38 mouse cellular contexts compared by ENCODE assay signal in the genomic region with DNA sequence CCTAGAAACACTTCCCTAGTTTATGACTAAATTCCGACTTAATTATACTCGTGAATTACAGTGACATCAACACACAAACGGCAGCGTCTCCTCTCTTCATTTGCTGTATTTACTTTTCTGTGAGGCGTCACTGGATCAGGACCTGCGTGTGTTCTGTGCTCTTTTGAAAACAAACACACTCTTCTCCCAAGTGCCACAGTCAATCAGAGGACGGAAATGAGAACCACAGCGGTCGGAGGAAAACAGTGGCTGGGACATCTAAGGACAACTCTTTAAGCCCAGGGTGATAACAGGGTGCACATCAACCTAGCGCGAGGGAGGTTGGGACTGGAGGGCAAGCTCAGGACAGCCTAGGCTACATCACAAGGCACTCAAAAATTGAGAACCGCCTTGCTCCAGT. TPM values are rescaled to one million over a fixed set of nuclear protein-coding genes. Genes with fewer than 3 reads are reported as not detected.
DNase-seq lines count a peak whose midpoint lies in the region; ATAC-seq lines count a peak whose summit lies in the region.
"Had no signal": no experiment of that assay in that cellular context is flagged by ENCODE, and none has a peak within 500 bp of the region (broad histone marks: within the 10 kb centered on the region; RNA-seq: fewer than 3 reads in every experiment).

No protein-coding gene starts in this region.

- peaks cover 8% of the 10 kb centered on the region for H3K4me1 ChIP-seq in heart, embryonic 10.5 days
- peaks cover 6% of the 10 kb centered on the region for H3K4me1 ChIP-seq in kidney, embryonic 16.5 days (ENCODE audit: insufficient read depth, low read length)
- H3K4me1 ChIP-seq: embryonic facial prominence, embryonic 15.5 days; stomach, embryonic 15.5 days had no signal

- H3K9me3 ChIP-seq in heart, embryonic 10.5 days: no peaks in the 10 kb centered on the region
- no peaks in the 10 kb centered on the region for H3K9me3 ChIP-seq in kidney, embryonic 16.5 days (ENCODE audit: low read length)
- H3K9me3 ChIP-seq: embryonic facial prominence, embryonic 10.5 days; embryonic facial prominence, embryonic 15.5 days; liver, embryonic 12.5 days; stomach, embryonic 15.5 days had no signal

- H3K9ac ChIP-seq in kidney, embryonic 16.5 days (replicated peaks; ENCODE audit: low read length): no peak overlapping the region
- H3K9ac ChIP-seq: embryonic facial prominence, embryonic 15.5 days; hindbrain, embryonic 14.5 days; liver, embryonic 12.5 days; liver, postnatal 0 days; stomach, embryonic 15.5 days had no signal

- peak; percentile 61 for DNase-seq in heart, embryonic 10.5 days (ENCODE audit: low spot score)
- no peak for DNase-seq in heart, adult 18-20 months
- peak; percentile 18 for DNase-seq in kidney, postnatal 10 days
- DNase-seq in induced T-regulatory cell, adult 2 months (ENCODE audit: low read depth): peak; percentile 68
- DNase-seq in adrenal gland, postnatal 36 days: no peak
- DNase-seq in adrenal gland, postnatal 10 days: no peak
- DNase-seq: adrenal gland, postnatal 25 days; cerebellum, adult 2 months; cerebellum, postnatal 14 days; gastrocnemius, postnatal 25 days; heart, adult 2 months; kidney, adult 8-10 months; left cerebral cortex, postnatal 4 days; liver, postnatal 0 days; midbrain, embryonic 14.5 days; right cerebral cortex, postnatal 25 days had no signal

- H3K36me3 ChIP-seq in heart, embryonic 10.5 days: no peaks in the 10 kb centered on the region
- no peaks in the 10 kb centered on the region for H3K36me3 ChIP-seq in kidney, embryonic 16.5 days (ENCODE audit: insufficient read depth, low read length)
- H3K36me3 ChIP-seq: embryonic facial prominence, embryonic 10.5 days; embryonic facial prominence, embryonic 15.5 days; liver, embryonic 12.5 days; stomach, embryonic 15.5 days had no signal

- H3K27ac ChIP-seq in heart, embryonic 10.5 days: no peak overlapping the region
- H3K27ac ChIP-seq in kidney, embryonic 16.5 days (ENCODE audit: low read length): no peak overlapping the region
- H3K27ac ChIP-seq: embryonic facial prominence, embryonic 10.5 days; embryonic facial prominence, embryonic 15.5 days; heart, adult 2 months; hindbrain, embryonic 14.5 days; liver, embryonic 12.5 days; stomach, embryonic 15.5 days had no signal

- no peak overlapping the region for H3K4me2 ChIP-seq in kidney, embryonic 16.5 days (replicated peaks; ENCODE audit: low read depth, low read length)
- H3K4me2 ChIP-seq: embryonic facial prominence, embryonic 15.5 days; hindbrain, embryonic 14.5 days; liver, embryonic 12.5 days; stomach, embryonic 15.5 days had no signal

- no peak overlapping the region for H3K4me3 ChIP-seq in heart, embryonic 10.5 days
- no peak overlapping the region for H3K4me3 ChIP-seq in kidney, embryonic 16.5 days (ENCODE audit: low read length)
- H3K4me3 ChIP-seq: embryonic facial prominence, embryonic 10.5 days; embryonic facial prominence, embryonic 15.5 days; heart, adult 2 months; liver, embryonic 12.5 days; stomach, embryonic 15.5 days had no signal

- no peaks in the 10 kb centered on the region for H3K27me3 ChIP-seq in heart, embryonic 10.5 days (ENCODE audit: insufficient read depth, poor library complexity, severe bottlenecking)
- no peaks in the 10 kb centered on the region for H3K27me3 ChIP-seq in kidney, embryonic 16.5 days (ENCODE audit: insufficient read depth, low read length)
- H3K27me3 ChIP-seq: embryonic facial prominence, embryonic 15.5 days; Patski; stomach, embryonic 15.5 days had no signal

- no peak for ATAC-seq in kidney, embryonic 16.5 days (ENCODE audit: low FRiP score, low TSS enrichment)
- ATAC-seq in CD4-positive, CD25-positive, alpha-beta regulatory T cell, adult 4 months: peak; percentile 5
- ATAC-seq: forebrain, embryonic 14.5 days; inflammation-experienced regulatory T-cells, adult 6 months; liver, embryonic 12.5 days; liver, postnatal 0 days; Patski had no signal

- 39% methylated on average over 12 of the region's 12 CpGs for WGBS in heart, embryonic 10.5 days
- 19% methylated on average over 12 of the region's 12 CpGs for WGBS in kidney, embryonic 16.5 days

RNA-seq across cellular contexts. Expression of a gene that starts 5.4 kb away (rescaled TPM):
- polyA plus RNA-seq in heart, embryonic 10.5 days (2016; fragmentation: Nextera tagmentation; extraction: Ambion mirVana): not detected in 2 replicates
- not detected for total RNA-seq in heart, adult 18-20 months (2021)
- not detected in 2 replicates for polyA plus RNA-seq in kidney, embryonic 16.5 days (2015; fragmentation: Nextera tagmentation; extraction: Ambion mirVana)
- under 1 TPM in 1 of 2 experiments, not detected in 1; 0.24 TPM for polyA plus RNA-seq in CD4-positive, CD25-positive, alpha-beta regulatory T cell, adult 4 months (2017; shearing (Covaris generic))
- not detected for total RNA-seq in adrenal gland, postnatal 36 days (2021)
- total RNA-seq in adrenal gland, postnatal 10 days (2021): not detected
- total RNA-seq: adrenal gland, postnatal 25 days; gastrocnemius, adult 18-20 months; gastrocnemius, postnatal 25 days; heart, adult 2 months; hematopoietic stem cell, adult 5-6 weeks; layer of hippocampus, adult 8-10 months; layer of hippocampus, postnatal 25 days; megakaryocyte-erythroid progenitor cell, adult 5-6 weeks; MEL; monocyte, adult 5-6 weeks had no signal
- polyA plus RNA-seq: brain, embryonic 14.5 days; cerebellum, adult 2 months; embryonic facial prominence, embryonic 10.5 days; embryonic facial prominence, embryonic 15.5 days; forebrain, embryonic 14.5 days; heart, adult 2 months; heart, postnatal 0 days; hindbrain, embryonic 14.5 days; liver, embryonic 12.5 days; liver, postnatal 0 days; lung, embryonic 16.5 days; macrophage; midbrain, embryonic 14.5 days; neural tube, embryonic 11.5 days; Patski; stomach, embryonic 15.5 days had no signal

RNA-seq across cellular contexts. Expression of a gene that starts 12.9 kb away (rescaled TPM):
- 4.9 and 5.0 TPM in 2 replicates for polyA plus RNA-seq in heart, embryonic 10.5 days (2016; fragmentation: Nextera tagmentation; extraction: Ambion mirVana)
- total RNA-seq in heart, adult 18-20 months (2021): 1 to 10 TPM; 1.0 to 3.4 TPM
- 0.62 and 0.81 TPM in 2 replicates for polyA plus RNA-seq in kidney, embryonic 16.5 days (2015; fragmentation: Nextera tagmentation; extraction: Ambion mirVana)
- polyA plus RNA-seq in CD4-positive, CD25-positive, alpha-beta regulatory T cell, adult 4 months (2017; shearing (Covaris generic)): 10 to 100 TPM; 37.7 to 55.0 TPM
- total RNA-seq in adrenal gland, postnatal 36 days (2021): under 1 TPM; 0.70 to 0.76 TPM
- total RNA-seq in adrenal gland, postnatal 10 days (2021): 1 to 10 TPM; 2.9 to 5.1 TPM
- polyA plus RNA-seq: Patski had no signal

Comparison
In these comparisons a context has a peak if more than half of its experiments do, and no peak if none do; other contexts are left out.
1. DNase-seq: peak in heart, embryonic 10.5 days (single experiment), kidney, postnatal 10 days (single experiment) and induced T-regulatory cell, adult 2 months (single experiment); none in heart, adult 18-20 months (0 of 2), adrenal gland, postnatal 36 days (0 of 2) and adrenal gland, postnatal 10 days (single experiment).